Mouse (Mus musculus): ENCODE measurements around the gene Slc33a1.

Gene Slc33a1

GRCm38 (mm10) chr3:63896303-63896702 lies 68.3 kb downstream of the Slc33a1 start:
- DNase-seq, result no peak

DNA sequence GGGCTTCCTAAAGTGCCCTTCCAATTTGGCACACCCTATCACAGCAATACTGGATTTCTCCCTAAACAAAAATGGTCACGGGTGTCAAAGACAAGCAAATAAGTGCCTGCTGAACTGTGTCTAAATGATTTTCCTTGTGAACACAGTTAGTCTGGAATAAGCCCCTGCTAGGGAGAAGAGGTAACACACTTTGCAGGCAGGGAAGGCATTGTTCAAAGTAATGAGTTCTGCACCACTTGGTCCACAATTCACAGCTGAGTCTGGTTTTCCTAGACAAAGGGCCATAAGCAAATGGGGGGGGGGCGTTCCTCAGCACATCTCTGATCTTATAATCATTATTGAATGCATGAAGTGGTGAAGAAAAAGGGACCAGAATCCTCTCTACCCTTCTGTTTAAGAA lies 68.8 kb downstream of the Slc33a1 start:
- DNase-seq, result no peak

DNA sequence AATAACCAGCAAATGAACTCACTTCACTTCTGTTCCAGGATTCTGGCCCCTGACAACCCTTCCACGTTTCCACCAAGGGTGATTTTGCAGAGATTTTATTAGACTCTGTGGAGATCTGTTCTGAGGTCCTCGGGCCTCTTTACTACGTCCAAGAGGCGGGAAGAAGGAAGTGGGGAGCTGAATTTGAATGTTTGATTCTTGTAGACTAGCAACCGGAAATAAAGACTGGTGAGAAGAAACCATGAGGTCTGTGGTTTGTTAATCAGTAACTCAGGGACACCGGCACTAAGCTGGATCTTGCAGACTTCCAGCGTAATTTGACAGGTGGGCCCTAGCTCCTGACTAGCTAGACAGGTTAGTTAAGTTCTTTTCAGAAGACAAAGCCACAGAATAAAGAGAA lies 70.9 kb downstream of the Slc33a1 start:
- DNase-seq, result no peak

- no peak for DNase-seq
These were observed 72.4 kb downstream of the Slc33a1 start for GRCm38 (mm10) chr3:63892154-63892553.

All from lung, postnatal 14 days (tissue).